Mouse (Mus musculus) inflammation-experienced regulatory T-cells, adult 6 months (primary cell): ENCODE measurements around the gene Suv39h1. TPM values are rescaled to one million over a fixed set of nuclear protein-coding genes. Genes with fewer than 3 reads are reported as not detected.
"Not testable (repeated sequence)": the region's sequence is repeated elsewhere in the genome, so short reads cannot be mapped to it uniquely, and the experiment has no call there.

ENCODE experiments used
- ATAC-seq: one replicate; pipeline ENCODE4 v1.8.0; 2017
- polyA plus RNA-seq, 3 experiments: library from polyadenylated mRNA; unstranded; fragments of 100-300 nt; shearing (Covaris generic); gene quantifications; one replicate each; pipeline ENCODE4 v1.2.1; 2017

Suv39h1 gene
- 10 to 100 TPM; 14.7 to 26.1 (median 20.7) TPM for polyA plus RNA-seq

GRCm38 (mm10) chrX:8074430-8075014, at the start of gene Suv39h1:
Suv39h1 (minus strand) TSS chrX:8074760.
- ATAC-seq = peak; percentile 96

GRCm38 (mm10) chrX:8123821-8124470, 49.4 kb upstream of the Suv39h1 start:
- no peak for ATAC-seq

GRCm38 (mm10) chrX:8117264-8117663, 42.7 kb upstream of the Suv39h1 start:
- no peak for ATAC-seq

GRCm38 (mm10) chrX:8115275-8115674, 40.7 kb upstream of the Suv39h1 start:
- peak; percentile 41 for ATAC-seq

- no peak for ATAC-seq
These were observed 30.5 kb upstream of the Suv39h1 start for GRCm38 (mm10) chrX:8105019-8105418.

GRCm38 (mm10) chrX:8102213-8102668, 27.7 kb upstream of the Suv39h1 start:
- ATAC-seq = no peak

- ATAC-seq = no peak
These were observed 26.5 kb upstream of the Suv39h1 start for GRCm38 (mm10) chrX:8101017-8101416.

GRCm38 (mm10) chrX:8099435-8099834, 24.9 kb upstream of the Suv39h1 start:
- no peak for ATAC-seq

- ATAC-seq = peak; percentile 92
These were observed 22.3 kb upstream of the Suv39h1 start for GRCm38 (mm10) chrX:8096787-8097242.

- ATAC-seq = peak; percentile 72
These were observed 21.7 kb upstream of the Suv39h1 start for GRCm38 (mm10) chrX:8096068-8096786.

GRCm38 (mm10) chrX:8095546-8095945, 21.0 kb upstream of the Suv39h1 start:
- ATAC-seq = no peak

GRCm38 (mm10) chrX:8090954-8091347, 16.4 kb upstream of the Suv39h1 start:
- ATAC-seq = not testable (repeated sequence)

GRCm38 (mm10) chrX:8090346-8090953, 15.9 kb upstream of the Suv39h1 start, which contains the start of gene Was:
Was (minus strand) TSS chrX:8090498.
- ATAC-seq = peak; percentile 98

GRCm38 (mm10) chrX:8089746-8090145, 15.2 kb upstream of the Suv39h1 start:
- no peak for ATAC-seq

- ATAC-seq = no peak
These were observed 11.1 kb upstream of the Suv39h1 start for GRCm38 (mm10) chrX:8085611-8086010.

GRCm38 (mm10) chrX:8084771-8085259, 10.3 kb upstream of the Suv39h1 start:
- no peak for ATAC-seq

- no peak for ATAC-seq
These were observed 544 bp upstream of the Suv39h1 start for GRCm38 (mm10) chrX:8075104-8075503.

- no peak for ATAC-seq
These were observed 605 bp downstream of the Suv39h1 start for GRCm38 (mm10) chrX:8073881-8074429.

GRCm38 (mm10) chrX:8069166-8069565, 5.4 kb downstream of the Suv39h1 start:
- no peak for ATAC-seq

- not testable (repeated sequence) for ATAC-seq
These were observed 23.3 kb downstream of the Suv39h1 start for GRCm38 (mm10) chrX:8051044-8051781.

GRCm38 (mm10) chrX:8033009-8033408, 41.6 kb downstream of the Suv39h1 start:
- ATAC-seq = no peak

- no peak for ATAC-seq
These were observed 47.7 kb downstream of the Suv39h1 start for GRCm38 (mm10) chrX:8026811-8027210.
